Mouse (Mus musculus) heart, embryonic 14.5 days (tissue): ENCODE data around the gene Raet1d. TPM values are rescaled to one million over a fixed set of nuclear protein-coding genes. Genes with fewer than 3 reads are reported as not detected.
A peak's percentile ranks its signal among the peaks of the same experiment; 100 is the strongest.
"Not testable (repeated sequence)": the region's sequence is repeated elsewhere in the genome, so short reads cannot be mapped to it uniquely, and the experiment has no call there.

Source experiments
- ATAC-seq: fragments of 200-750 bp; cut with Nextera tagmentation; 2 replicates; pipeline ENCODE4 v1.8.0; 2017; ENCODE audit warnings: low read depth, moderate TSS enrichment; ENCODE audit not compliant: insufficient number of reproducible peaks, insufficient read depth, low FRiP score
- H3K27ac ChIP-seq, 2 experiments: fragments of 200-500 bp in 1 of 2; fragments of 300-500 bp in 1 of 2; sonication (generic) in 1 of 2; replicated peaks in 1 of 2; 2 replicates each; pipeline ENCODE4 v1.5.1; 2012 to 2014; ENCODE audit warnings: low read depth in 2 of 2, low read length in 2 of 2, control low read depth in 1 of 2, mild to moderate bottlenecking in 1 of 2, mixed read lengths in 1 of 2; ENCODE audit not compliant: control insufficient read depth in 1 of 2, insufficient read depth in 1 of 2
- H3K27me3 ChIP-seq: fragments of 300-500 bp; sonication (generic); 2 replicates; pipeline ENCODE4 v1.6.1; 2014; ENCODE audit warnings: mild to moderate bottlenecking, low read length, control low read depth; ENCODE audit not compliant: control insufficient read depth, insufficient read depth
- H3K36me3 ChIP-seq: fragments of 300-500 bp; sonication (generic); 2 replicates; pipeline ENCODE4 v1.6.1; 2014; ENCODE audit warnings: mild to moderate bottlenecking, control low read depth, low read length, mixed read lengths; ENCODE audit not compliant: control insufficient read depth, insufficient read depth
- H3K4me1 ChIP-seq, 2 experiments: fragments of 200-500 bp in 1 of 2; fragments of 300-500 bp in 1 of 2; sonication (generic) in 1 of 2; 2 replicates each; pipeline ENCODE4 v1.6.1; 2012 to 2014; ENCODE audit warnings: low read length in 2 of 2, control low read depth in 1 of 2, mixed read lengths in 1 of 2; ENCODE audit not compliant: control insufficient read depth in 2 of 2, insufficient read depth in 2 of 2
- H3K4me2 ChIP-seq: fragments of 300-500 bp; sonication (generic); 2 replicates; pipeline ENCODE4 v1.6.1; 2014; ENCODE audit warnings: mild to moderate bottlenecking, low read length
- H3K4me3 ChIP-seq, 2 experiments: fragments of 200-500 bp in 1 of 2; fragments of 300-500 bp in 1 of 2; sonication (generic) in 1 of 2; 2 replicates each; pipeline ENCODE4 v1.5.1; 2012 to 2014; ENCODE audit warnings: low read length in 2 of 2, mild to moderate bottlenecking in 2 of 2, control low read depth in 1 of 2, low read depth in 1 of 2, moderate library complexity in 1 of 2; ENCODE audit not compliant: control insufficient read depth in 1 of 2, insufficient read depth in 1 of 2
- H3K9ac ChIP-seq: fragments of 300-500 bp; sonication (generic); 2 replicates; pipeline ENCODE4 v1.6.1; 2014; ENCODE audit warnings: mild to moderate bottlenecking, low read length
- H3K9me3 ChIP-seq: fragments of 300-500 bp; sonication (generic); 2 replicates; pipeline ENCODE4 v1.6.1; 2016; ENCODE audit warnings: low read length, control low read depth; ENCODE audit not compliant: control insufficient read depth
- WGBS: fragments of 180-500 bp; shearing (Covaris S2); extraction: QIAGEN DNeasy Blood & Tissue Kit; methylation state at CpG from one replicate; pipeline ENCODE4 v1.1.7; 2014; 5-methylcytosine and 5-hydroxymethylcytosine counted together
- polyA plus RNA-seq: library from polyadenylated mRNA; unstranded; fragments of >200 nt; fragmentation: Nextera tagmentation; extraction: Ambion mirVana; gene quantifications from 2 replicates; pipeline ENCODE4 v1.2.1, GENCODE M21; 2014

The Raet1d gene
- polyA plus RNA-seq, 1 experiment from 2014 or later: 5.6 TPM

- H3K27ac ChIP-seq, H3K4me2 ChIP-seq, H3K9me3 ChIP-seq, H3K4me3 ChIP-seq, H3K27me3 ChIP-seq, H3K36me3 ChIP-seq, ATAC-seq, H3K4me1 ChIP-seq, H3K9ac ChIP-seq: not testable (repeated sequence)
- 21% methylated on average over 1 of the region's 1 CpGs for WGBS
Observed at GRCm38 (mm10) chr10:22396680-22397079, 36.3 kb downstream of the Raet1d start.

- not testable (repeated sequence) for H3K4me2 ChIP-seq, H3K4me1 ChIP-seq, H3K27ac ChIP-seq, H3K27me3 ChIP-seq, H3K4me3 ChIP-seq, H3K36me3 ChIP-seq, H3K9me3 ChIP-seq, H3K9ac ChIP-seq
- 2% methylated on average over 8 of the region's 11 CpGs for WGBS
- ATAC-seq: peak; percentile 43; the same call in 1 of the 2 replicates
Observed at GRCm38 (mm10) chr10:22402225-22402917, 42.0 kb downstream of the Raet1d start.

GRCm38 (mm10) chr10:22413702-22414494, 53.5 kb downstream of the Raet1d start:
- WGBS: 0% methylated on average over 1 of the region's 8 CpGs
- H3K27me3 ChIP-seq, H3K9me3 ChIP-seq, H3K27ac ChIP-seq, H3K4me3 ChIP-seq, H3K36me3 ChIP-seq, H3K9ac ChIP-seq, H3K4me2 ChIP-seq, H3K4me1 ChIP-seq: not testable (repeated sequence)
- ATAC-seq: peak; percentile 43; the same call in 1 of the 2 replicates

Other genes with a start within 250 kb of the Raet1d start
- gene E030030I06Rik, start 211.3 kb upstream of the Raet1d start, polyA plus RNA-seq: 12.9 and 20.7 TPM in 2 replicates
- gene Raet1e, start 202.0 kb upstream of the Raet1d start, polyA plus RNA-seq: 1.6 and 2.7 TPM in 2 replicates
- gene H60b, start 202.0 kb upstream of the Raet1d start, polyA plus RNA-seq: 0.19 and 0.75 TPM in 2 replicates